Mouse (Mus musculus) thymus, adult 2 months (tissue): ENCODE measurements around the gene Cmss1. TPM values are rescaled to one million over a fixed set of nuclear protein-coding genes. Genes with fewer than 3 reads are reported as not detected.

Experiments used
- DNase-seq: peaks from one replicate; pipeline ENCODE4 v3.0.0; 2021
- H3K27ac ChIP-seq: fragments of 200-500 bp; 2 replicates; pipeline ENCODE4 v1.5.1; 2012; ENCODE audit warnings: low read length, control low read depth; ENCODE audit not compliant: control insufficient read depth, insufficient read depth
- H3K27me3 ChIP-seq: fragments of 200-500 bp; 2 replicates; pipeline ENCODE4 v1.6.1; 2012; ENCODE audit warnings: mild to moderate bottlenecking, low read length, moderate library complexity, mixed read lengths; ENCODE audit not compliant: control insufficient read depth, insufficient read depth
- H3K36me3 ChIP-seq: fragments of 200-500 bp; 2 replicates; pipeline ENCODE4 v1.6.1; 2012; ENCODE audit warnings: mild to moderate bottlenecking, low read length, moderate library complexity; ENCODE audit not compliant: control insufficient read depth, insufficient read depth
- H3K4me1 ChIP-seq: fragments of 200-500 bp; replicated peaks from 2 replicates; pipeline ENCODE4 v1.6.1; 2012; ENCODE audit warnings: low read length; ENCODE audit not compliant: control insufficient read depth, insufficient read depth
- H3K4me3 ChIP-seq: fragments of 200-500 bp; 2 replicates; pipeline ENCODE4 v1.5.1; 2012; ENCODE audit warnings: mild to moderate bottlenecking, low read length, control low read depth, moderate library complexity; ENCODE audit not compliant: control insufficient read depth, insufficient read depth
- CTCF ChIP-seq: fragments of 200-500 bp; IDR thresholded peaks from 2 replicates; pipeline ENCODE4 v1.5.1; 2012; ENCODE audit warnings: mild to moderate bottlenecking, control low read depth, low read length, moderate library complexity, borderline replicate concordance; ENCODE audit not compliant: control insufficient read depth, poor library complexity, insufficient read depth; ENCODE audit errors: extremely low read depth
- POLR2A ChIP-seq: fragments of 200-500 bp; IDR thresholded peaks from 2 replicates; pipeline ENCODE4 v1.6.1; 2012; ENCODE audit warnings: mild to moderate bottlenecking, low read length, control low read depth, moderate library complexity; ENCODE audit not compliant: control insufficient read depth, poor library complexity, insufficient read depth; ENCODE audit errors: extremely low read depth
- WGBS: fragments of 180-500 bp; shearing (Covaris S2); methylation state at CpG from one replicate; pipeline ENCODE4 v1.1.7; 2018; 5-methylcytosine and 5-hydroxymethylcytosine counted together
- polyA plus RNA-seq: library from polyadenylated mRNA; depleted of rRNA; stranded (reverse); fragments of >200 nt; gene quantifications from 2 replicates; pipeline ENCODE4 v1.2.3, GENCODE M21; 2012

Cmss1 gene
- polyA plus RNA-seq, 1 experiment, result 6.2 TPM

DNA sequence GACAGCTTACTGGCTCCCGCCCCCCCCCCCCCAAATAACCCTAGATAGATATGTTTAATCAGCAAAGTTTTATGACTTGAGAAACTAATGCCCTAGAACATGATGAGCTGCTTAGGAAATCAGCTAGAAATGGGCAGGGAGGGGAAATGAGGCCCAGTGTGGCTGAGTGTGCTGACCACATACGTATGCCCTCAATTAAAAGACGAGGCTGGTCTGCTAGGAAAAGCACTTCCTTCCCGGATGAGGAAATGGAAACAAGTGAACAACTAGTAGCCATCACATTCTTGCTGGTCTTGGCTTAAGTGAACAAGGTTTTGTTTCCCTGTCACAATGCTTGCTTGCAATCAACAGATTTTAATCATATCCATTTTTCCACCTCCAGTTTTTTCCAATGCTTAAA, 76.1 kb downstream of the Cmss1 start:
- no peak for DNase-seq
- TF ChIP-seq POLR2A, result no peak
- Histone ChIP-seq H3K4me1 (no peaks in the 10 kb centered on the region; the same call in 1 of the 2 replicates), H3K27me3 (no peaks in the 10 kb centered on the region), H3K27ac (no peak overlapping the region), H3K4me3 (no peak overlapping the region), H3K36me3 (no peaks in the 10 kb centered on the region)
- WGBS, result 92% methylated on average over 4 of the region's 4 CpGs

DNA sequence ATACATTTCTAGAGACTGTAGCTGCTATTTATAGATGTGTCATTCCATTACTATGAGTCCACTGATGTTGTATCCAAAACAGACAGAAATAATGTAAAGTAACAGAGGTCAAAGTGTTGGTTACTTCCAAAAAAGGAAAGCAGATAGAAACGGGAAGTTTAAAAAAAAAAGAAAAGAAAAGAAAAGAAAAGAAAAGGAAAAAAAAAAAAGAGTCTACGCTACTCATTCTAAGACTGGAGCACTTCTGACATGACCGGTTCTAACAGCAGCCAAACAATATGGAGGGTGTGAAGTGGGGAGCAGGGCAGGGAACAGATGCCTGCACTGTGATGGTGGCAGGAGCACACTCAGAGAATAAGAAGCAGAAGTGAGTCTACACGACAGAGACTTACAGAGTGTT, 78.2 kb downstream of the Cmss1 start:
- Histone ChIP-seq H3K36me3 (no peaks in the 10 kb centered on the region), H3K27ac (no peak overlapping the region), H3K4me1 (no peaks in the 10 kb centered on the region), H3K4me3 (no peak overlapping the region), H3K27me3 (no peaks in the 10 kb centered on the region)
- TF ChIP-seq CTCF (no peak), POLR2A (no peak)
- no peak for DNase-seq
- 60% methylated on average over 4 of the region's 4 CpGs for WGBS

DNA sequence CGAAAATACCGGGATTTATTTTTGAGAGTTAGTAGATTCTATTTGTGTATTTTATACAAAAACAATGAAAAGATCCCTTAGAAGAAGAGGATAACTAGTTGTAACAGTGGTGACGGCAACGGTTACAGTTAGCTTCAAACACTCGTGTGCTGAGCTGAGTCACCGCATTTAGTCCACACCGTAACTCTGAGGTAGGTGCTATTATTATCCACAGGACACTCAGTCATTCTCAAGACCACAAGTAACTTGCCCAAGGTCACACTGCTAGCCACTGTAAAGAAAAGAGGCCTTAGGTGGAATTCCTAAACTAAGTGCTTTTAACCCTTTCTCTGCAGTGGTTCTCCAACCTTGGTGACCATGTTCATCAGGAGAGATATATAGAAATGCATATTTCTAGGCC, 79.8 kb downstream of the Cmss1 start:
- 88% methylated on average over 7 of the region's 7 CpGs for WGBS
- no peak for TF ChIP-seq CTCF
- TF ChIP-seq POLR2A, result no peak
- H3K27me3 ChIP-seq, result no peaks in the 10 kb centered on the region
- no peaks in the 10 kb centered on the region for H3K4me1 ChIP-seq
- H3K27ac ChIP-seq, result no peak overlapping the region
- H3K36me3 ChIP-seq, result no peaks in the 10 kb centered on the region
- DNase-seq, result no peak
- no peak overlapping the region for H3K4me3 ChIP-seq

DNA sequence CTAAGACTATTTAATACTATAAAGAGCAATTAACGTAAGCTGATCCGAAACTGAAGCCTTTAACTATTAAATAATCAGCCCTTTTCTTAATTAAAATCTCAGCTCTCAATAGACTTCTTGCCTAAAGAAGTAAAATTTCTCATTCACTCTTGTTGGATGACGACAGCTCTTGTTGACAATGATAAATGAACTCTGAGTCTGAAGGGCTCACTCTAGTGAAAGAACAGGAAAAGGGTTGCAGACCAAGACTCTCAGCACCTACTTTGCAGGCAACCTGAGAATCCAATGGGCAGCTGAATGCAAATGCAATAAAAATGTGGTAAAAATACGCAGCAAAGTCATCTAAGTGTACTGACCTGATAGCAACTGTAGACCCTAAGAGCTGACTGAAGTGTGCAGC, 81.2 kb downstream of the Cmss1 start:
- Histone ChIP-seq H3K4me3 (no peak overlapping the region), H3K36me3 (no peaks in the 10 kb centered on the region), H3K27ac (no peak overlapping the region), H3K27me3 (no peaks in the 10 kb centered on the region), H3K4me1 (no peaks in the 10 kb centered on the region)
- DNase-seq, result no peak
- 91% methylated on average over 4 of the region's 4 CpGs for WGBS
- no peak for TF ChIP-seq CTCF
- TF ChIP-seq POLR2A, result no peak

DNA sequence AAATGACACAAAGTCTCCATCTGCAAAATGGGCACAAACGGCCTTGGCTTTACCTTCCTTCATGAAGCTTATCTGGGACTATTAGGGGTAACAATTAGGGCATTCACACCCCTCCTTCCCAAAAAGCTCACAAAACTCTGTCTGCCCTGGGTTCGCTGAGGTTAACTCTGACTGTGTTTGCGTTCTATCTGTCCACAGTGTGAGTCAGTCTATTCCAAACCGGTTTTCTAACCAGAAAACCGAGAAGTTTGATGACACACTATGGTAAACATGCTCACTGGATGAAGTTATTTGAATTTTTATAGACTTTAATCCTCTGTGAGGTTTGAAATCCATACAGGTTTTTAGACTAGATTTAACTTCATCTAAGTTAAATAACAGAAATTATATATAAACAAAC, 81.6 kb downstream of the Cmss1 start:
- Histone ChIP-seq H3K4me3 (no peak overlapping the region), H3K27ac (no peak overlapping the region), H3K27me3 (no peaks in the 10 kb centered on the region), H3K4me1 (no peaks in the 10 kb centered on the region), H3K36me3 (no peaks in the 10 kb centered on the region)
- TF ChIP-seq POLR2A, result no peak
- TF ChIP-seq CTCF, result no peak
- 95% methylated on average over 5 of the region's 5 CpGs for WGBS
- DNase-seq, result no peak

DNA sequence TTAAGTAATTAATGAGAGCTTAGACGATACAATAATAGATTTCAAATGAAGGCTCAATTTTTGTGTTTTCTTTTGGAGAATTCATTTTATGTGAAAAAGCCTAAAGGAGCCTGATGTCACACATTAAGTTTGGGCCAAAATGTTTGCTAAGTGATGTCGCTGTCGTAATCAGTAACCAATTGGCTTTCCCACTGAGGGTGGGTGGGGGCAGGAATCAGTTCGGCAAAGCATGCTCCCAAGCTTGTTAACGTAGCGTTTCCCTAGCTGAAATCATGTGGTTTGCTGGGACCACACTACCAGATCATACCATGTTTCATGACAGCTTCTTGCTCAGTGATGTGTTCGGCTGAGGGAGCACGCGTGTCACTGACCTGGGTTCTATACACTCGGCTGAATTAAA, 91.0 kb downstream of the Cmss1 start:
- Histone ChIP-seq H3K4me3 (no peak overlapping the region), H3K4me1 (no peaks in the 10 kb centered on the region), H3K27ac (no peak overlapping the region), H3K27me3 (no peaks in the 10 kb centered on the region), H3K36me3 (no peaks in the 10 kb centered on the region)
- 98% methylated on average over 10 of the region's 10 CpGs for WGBS
- TF ChIP-seq CTCF, result no peak
- TF ChIP-seq POLR2A, result no peak
- no peak for DNase-seq

DNA sequence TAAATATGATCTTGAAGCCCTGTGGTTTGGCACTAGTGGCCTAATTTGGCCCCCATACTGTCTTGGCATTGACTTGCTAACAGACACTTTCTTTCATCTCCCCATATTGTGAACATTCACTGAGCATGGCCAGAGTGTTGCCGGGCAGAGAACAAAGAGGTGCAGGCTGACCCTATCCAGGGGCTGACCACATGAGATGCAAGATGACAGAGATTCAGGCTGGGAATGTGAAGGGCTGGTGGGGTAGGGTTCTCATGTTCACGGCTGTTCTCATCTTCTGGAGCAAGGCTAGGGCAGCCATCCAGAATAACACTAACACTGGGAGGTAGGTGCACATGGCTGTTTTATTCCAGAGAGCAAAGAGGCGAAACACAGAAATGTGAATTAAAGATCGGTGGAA, 92.3 kb downstream of the Cmss1 start:
- TF ChIP-seq CTCF (no peak), POLR2A (no peak)
- H3K27ac ChIP-seq, result no peak overlapping the region
- no peaks in the 10 kb centered on the region for H3K27me3 ChIP-seq
- no peak for DNase-seq
- no peaks in the 10 kb centered on the region for H3K36me3 ChIP-seq
- 96% methylated on average over 4 of the region's 4 CpGs for WGBS
- H3K4me1 ChIP-seq, result no peaks in the 10 kb centered on the region
- no peak overlapping the region for H3K4me3 ChIP-seq
